Mouse (Mus musculus) spleen, adult 2 months (tissue): ENCODE measurements around the gene Csgalnact2. TPM values are rescaled to one million over a fixed set of nuclear protein-coding genes. Genes with fewer than 3 reads are reported as not detected.
A peak's percentile ranks its signal among the peaks of the same experiment; 100 is the strongest.

Source experiments
- DNase-seq, 2 experiments: peaks; one replicate each; pipeline versions ENCODE4 v3.0.0 to v3.0.0-alpha.2; 2012 to 2021; ENCODE audit warnings: low spot score in 2 of 2, low read depth in 1 of 2
- H3K27ac ChIP-seq: fragments of 200-500 bp; 2 replicates; pipeline ENCODE4 v1.5.1; 2012; ENCODE audit warnings: low read length, inconsistent platforms; ENCODE audit not compliant: insufficient read depth
- H3K27me3 ChIP-seq: fragments of 200-500 bp; 2 replicates; pipeline ENCODE4 v1.6.1; 2012; ENCODE audit warnings: mild to moderate bottlenecking, moderate library complexity, low read length, inconsistent platforms; ENCODE audit not compliant: control insufficient read depth, insufficient read depth
- H3K36me3 ChIP-seq: fragments of 200-500 bp; 2 replicates; pipeline ENCODE4 v1.6.1; 2012; ENCODE audit warnings: mild to moderate bottlenecking, low read length, inconsistent platforms; ENCODE audit not compliant: control insufficient read depth, insufficient read depth
- H3K4me1 ChIP-seq: fragments of 200-500 bp; 2 replicates; pipeline ENCODE4 v1.6.1; 2011; ENCODE audit warnings: inconsistent platforms; ENCODE audit not compliant: control insufficient read depth, insufficient read depth, insufficient read length
- H3K4me3 ChIP-seq: fragments of 200-500 bp; 2 replicates; pipeline ENCODE4 v1.5.1; 2011; ENCODE audit warnings: mild to moderate bottlenecking, inconsistent platforms; ENCODE audit not compliant: insufficient read depth, insufficient read length; ENCODE audit errors: extremely low read depth
- CTCF ChIP-seq: fragments of 200-500 bp; IDR thresholded peaks from 2 replicates; pipeline ENCODE4 v1.5.1; 2011; ENCODE audit warnings: mild to moderate bottlenecking, inconsistent platforms; ENCODE audit not compliant: insufficient read depth, insufficient read length, insufficient replicate concordance; ENCODE audit errors: extremely low read depth
- POLR2A ChIP-seq: fragments of 200-500 bp; IDR thresholded peaks from 2 replicates; pipeline ENCODE4 v1.6.1; 2011; ENCODE audit warnings: low read depth, low read length, inconsistent platforms
- WGBS: fragments of 180-500 bp; shearing (Covaris S2); methylation state at CpG from one replicate; pipeline ENCODE4 v1.1.7; 2018; 5-methylcytosine and 5-hydroxymethylcytosine counted together
- polyA plus RNA-seq: library from polyadenylated mRNA; depleted of rRNA; stranded (reverse); fragments of >200 nt; gene quantifications from 2 replicates; pipeline ENCODE4 v1.2.3, GENCODE M21; 2012

The Csgalnact2 gene
- polyA plus RNA-seq, 1 experiment: 1.5 TPM

- no peaks in the 10 kb centered on the region for H3K36me3 ChIP-seq
- no peaks in the 10 kb centered on the region for H3K4me1 ChIP-seq
- peak overlapping the region; percentile 10; the same call in 1 of the 2 replicates for H3K27ac ChIP-seq
- peak; percentile 50 to 69 for DNase-seq
- H3K27me3 ChIP-seq: no peaks in the 10 kb centered on the region
- TF ChIP-seq CTCF (peak; percentile 94; the same call in 1 of the 2 replicates), POLR2A (no peak)
- WGBS: 33% methylated on average over 13 of the region's 13 CpGs
- H3K4me3 ChIP-seq: no peak overlapping the region
These were observed 40.6 kb upstream of the Csgalnact2 start for GRCm38 (mm10) chr6:118179316-118180084.

GRCm38 (mm10) chr6:118173975-118174328, 35.0 kb upstream of the Csgalnact2 start:
- TF ChIP-seq POLR2A: no peak
- no peak for TF ChIP-seq CTCF
- DNase-seq: no peak
- H3K4me3 ChIP-seq: no peak overlapping the region
- WGBS: 61% methylated on average over 5 of the region's 5 CpGs
- no peaks in the 10 kb centered on the region for H3K4me1 ChIP-seq
- no peak overlapping the region for H3K27ac ChIP-seq
- no peaks in the 10 kb centered on the region for H3K36me3 ChIP-seq
- H3K27me3 ChIP-seq: no peaks in the 10 kb centered on the region

GRCm38 (mm10) chr6:118173251-118173974, 34.5 kb upstream of the Csgalnact2 start:
- 91% methylated on average over 18 of the region's 18 CpGs for WGBS
- no peak overlapping the region for H3K27ac ChIP-seq
- DNase-seq: no peak
- H3K4me1 ChIP-seq: no peaks in the 10 kb centered on the region
- H3K36me3 ChIP-seq: no peaks in the 10 kb centered on the region
- no peaks in the 10 kb centered on the region for H3K27me3 ChIP-seq
- TF ChIP-seq CTCF (no peak), POLR2A (no peak)
- H3K4me3 ChIP-seq: no peak overlapping the region

GRCm38 (mm10) chr6:118171386-118171785, 32.4 kb upstream of the Csgalnact2 start:
- H3K27me3 ChIP-seq: no peaks in the 10 kb centered on the region
- no peak for DNase-seq

GRCm38 (mm10) chr6:118168106-118168505, 29.2 kb upstream of the Csgalnact2 start:
- no peaks in the 10 kb centered on the region for H3K27me3 ChIP-seq
- WGBS: 88% methylated on average over 14 of the region's 14 CpGs
- H3K36me3 ChIP-seq: no peaks in the 10 kb centered on the region
- no peak overlapping the region for H3K27ac ChIP-seq
- no peak for TF ChIP-seq CTCF
- no peak for TF ChIP-seq POLR2A
- H3K4me3 ChIP-seq: no peak overlapping the region
- DNase-seq: no peak
- H3K4me1 ChIP-seq: peaks cover 8% of the 10 kb centered on the region; the same call in 1 of the 2 replicates

More at GRCm38 (mm10) chr6:118171386-118171785, 32.4 kb upstream of the Csgalnact2 start:
- no peak for TF ChIP-seq POLR2A
- no peak for TF ChIP-seq CTCF
- WGBS: 90% methylated on average over 7 of the region's 7 CpGs
- Histone ChIP-seq H3K27ac (no peak overlapping the region), H3K4me1 (peaks cover 7% of the 10 kb centered on the region; the same call in 1 of the 2 replicates), H3K4me3 (no peak overlapping the region), H3K36me3 (no peaks in the 10 kb centered on the region)

GRCm38 (mm10) chr6:118167013-118167412, 28.1 kb upstream of the Csgalnact2 start:
- peaks cover 8% of the 10 kb centered on the region; the same call in 1 of the 2 replicates for H3K4me1 ChIP-seq
- TF ChIP-seq CTCF (no peak), POLR2A (no peak)
- H3K36me3 ChIP-seq: no peaks in the 10 kb centered on the region
- no peaks in the 10 kb centered on the region for H3K27me3 ChIP-seq
- peak overlapping the region; percentile 17; the same call in 1 of the 2 replicates for H3K4me3 ChIP-seq
- WGBS: 6% methylated on average over 9 of the region's 9 CpGs
- peak; percentile 37 to 68 for DNase-seq
- H3K27ac ChIP-seq: no peak overlapping the region
